In genomic region chrX:74304867-74305700, GRCm38 (mm10) we compare ENCODE assay signal across 8 mouse cellular contexts. TPM values are rescaled to one million over a fixed set of nuclear protein-coding genes. Genes with fewer than 3 reads are reported as not detected.
DNase-seq lines count a peak whose midpoint lies in the region; ATAC-seq lines count a peak whose summit lies in the region.

TSS of gene Gdi1 (plus strand) at chrX:74304998.

- H3K9ac ChIP-seq in hindbrain, embryonic 14.5 days: peak within 1 kb of the TSS; percentile 80

- no peaks in the 10 kb centered on the region for H3K27me3 ChIP-seq in hindbrain, embryonic 14.5 days (ENCODE audit: control insufficient read depth, insufficient read depth, low read length)

- peak within 1 kb of the TSS; percentile 61 for H3K4me3 ChIP-seq in hindbrain, embryonic 14.5 days (replicated peaks; ENCODE audit: low read length)

- H3K4me1 ChIP-seq in hindbrain, embryonic 14.5 days (replicated peaks; ENCODE audit: control insufficient read depth, insufficient read depth, low read length): peaks cover 20% of the 10 kb centered on the region; the same call in 1 of the 2 replicates

- ATAC-seq in hindbrain, embryonic 14.5 days (ENCODE audit: low FRiP score): peak; percentile 84

- peak; percentile 93 for DNase-seq in R1 (ENCODE audit: low read depth, low spot score)
- DNase-seq in cerebellum, postnatal 25 days: peak; percentile 81 to 82
- DNase-seq in frontal cortex, postnatal 36 days (ENCODE audit: low spot score in 2 of 2): peak; percentile 70 to 73
- peak; percentile 76 for DNase-seq in hindbrain, embryonic 14.5 days (ENCODE audit: low spot score)
- DNase-seq in left cerebral cortex, adult 18-20 months (ENCODE audit: low spot score in 2 of 2): peak; percentile 52 to 67
- peak; percentile 81 to 84 for DNase-seq in lung, postnatal 4 days
- DNase-seq in retina, postnatal 7 days (ENCODE audit: low read depth, low spot score): peak; percentile 78
- peak; percentile 53 to 63 for DNase-seq in urinary bladder, adult 18-20 months (ENCODE audit: low spot score in 2 of 2)

- H3K9me3 ChIP-seq in hindbrain, embryonic 14.5 days (ENCODE audit: control insufficient read depth, low read length): no peaks in the 10 kb centered on the region

- H3K4me2 ChIP-seq in hindbrain, embryonic 14.5 days (replicated peaks): peak within 1 kb of the TSS; percentile 75

- H3K27ac ChIP-seq in hindbrain, embryonic 14.5 days: peak within 1 kb of the TSS; percentile 95

- WGBS in hindbrain, embryonic 14.5 days: 12% methylated on average over 36 of the region's 41 CpGs

- H3K36me3 ChIP-seq in hindbrain, embryonic 14.5 days (replicated peaks; ENCODE audit: control insufficient read depth, insufficient read depth): peaks cover 65% of the 10 kb centered on the region

RNA-seq across cellular contexts. Expression of gene Gdi1, which starts in this region (rescaled TPM):
- polyA plus RNA-seq in hindbrain, embryonic 14.5 days (2014; fragmentation: Nextera tagmentation; extraction: Ambion mirVana): 781 and 862 TPM in 2 replicates
- total RNA-seq in left cerebral cortex, adult 18-20 months (2021): 100 to 1,000 TPM; 611 to 641 TPM

Comparison
In these comparisons a context has a peak if more than half of its experiments do, and no peak if none do; other contexts are left out.
1. Peak in every context shown above with its lines: DNase-seq, ATAC-seq, H3K4me3 ChIP-seq and H3K27ac ChIP-seq.